Mouse (Mus musculus): ENCODE measurements around the gene Fcgr4.

DNA sequence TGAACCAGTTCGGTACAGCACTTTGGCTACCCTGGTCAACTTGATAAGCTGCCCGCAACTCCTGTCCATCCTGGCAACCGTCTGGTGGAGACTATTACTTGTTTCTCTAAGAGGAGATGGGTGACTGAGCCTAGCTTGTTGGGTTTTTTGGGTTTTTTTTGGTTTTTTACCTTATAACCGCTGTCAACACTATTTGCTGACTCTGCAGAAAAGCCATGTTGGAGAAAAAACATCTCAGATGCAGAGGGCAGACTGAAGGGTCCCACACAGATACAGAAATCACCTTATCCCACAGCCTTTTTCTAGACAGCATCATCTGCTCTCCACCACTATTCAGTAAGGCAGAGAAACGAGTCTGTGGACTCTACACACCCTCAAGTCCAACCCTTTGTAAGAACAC is 32.9 kb upstream of the Fcgr4 start:
- TF ChIP-seq EP300 (optimal IDR thresholded peaks at IDR 0.05) = no peak
- TF ChIP-seq CTCF (IDR thresholded peaks at IDR 0.05; ENCODE audit: low read depth) = no peak
